Mouse (Mus musculus): Measurements from ENCODE around the gene Smim14.

GRCm38 (mm10) chr5:65536751-65537419, at the start of gene Smim14, which contains the start of gene Ube2k:
- TF ChIP-seq POLR2A (IDR thresholded peaks at IDR 0.05; ENCODE audit: low read depth, low read length) (peak; percentile 88), CTCF (IDR thresholded peaks at IDR 0.05; ENCODE audit: extremely low read depth, insufficient read length, insufficient replicate concordance, low read depth, low read length) (peak; percentile 21; the same call in 1 of the 2 replicates)
